Mouse (Mus musculus) small intestine, adult 2 months (tissue): Measurements from ENCODE around the gene Lrrc8b.

Source experiments
- CTCF ChIP-seq: fragments of 200-500 bp; IDR thresholded peaks from 2 replicates; pipeline ENCODE4 v1.5.1; 2012; ENCODE audit warnings: low read depth, mild to moderate bottlenecking, control low read depth, inconsistent platforms, low read length, moderate library complexity, mixed read lengths; ENCODE audit not compliant: insufficient replicate concordance, insufficient read length; ENCODE audit errors: extremely low read depth
- POLR2A ChIP-seq: fragments of 200-500 bp; IDR thresholded peaks from 2 replicates; pipeline ENCODE4 v1.6.1; 2012; ENCODE audit warnings: low read depth, mild to moderate bottlenecking, control low read depth, inconsistent platforms, low read length, moderate library complexity

DNA sequence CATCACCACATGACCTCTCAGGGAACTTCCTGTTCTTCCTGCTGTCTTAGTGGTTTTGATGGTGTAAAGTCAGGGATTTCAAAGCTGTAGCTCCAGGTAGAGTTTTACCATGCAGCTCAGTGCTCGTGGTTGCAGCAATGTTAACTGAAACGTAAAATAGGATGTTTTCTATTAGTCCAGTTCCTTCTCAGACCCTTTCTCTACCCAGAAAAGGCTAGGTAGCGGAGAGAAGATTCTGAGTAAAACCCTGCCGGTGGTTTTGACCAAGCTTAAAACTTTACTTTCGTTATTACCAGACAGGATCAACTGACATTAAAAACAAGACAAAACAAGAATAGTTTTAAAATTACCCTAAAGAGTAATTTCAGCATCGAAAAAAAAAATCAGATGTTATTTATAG, 100.0 kb downstream of the Lrrc8b start:
- TF ChIP-seq CTCF (no peak), POLR2A (no peak)
